Mouse (Mus musculus) liver, embryonic 11.5 days (tissue): ENCODE measurements around the gene D5Ertd577e. TPM values are rescaled to one million over a fixed set of nuclear protein-coding genes. Genes with fewer than 3 reads are reported as not detected.
"Not testable (repeated sequence)": the region's sequence is repeated elsewhere in the genome, so short reads cannot be mapped to it uniquely, and the experiment has no call there.

Experiments
- ATAC-seq: fragments of 200-750 bp; cut with Nextera tagmentation; replicated peaks from 2 replicates; pipeline ENCODE4 v1.8.0; 2017; ENCODE audit warnings: moderate number of reproducible peaks, mild to moderate bottlenecking, moderate TSS enrichment, moderate library complexity; ENCODE audit not compliant: low FRiP score
- DNase-seq: peaks from one replicate; pipeline ENCODE4 v3.0.0-alpha.2; 2017; ENCODE audit warnings: low spot score
- H3K27ac ChIP-seq: fragments of 300-500 bp; sonication (generic); 2 replicates; pipeline ENCODE4 v1.5.1; 2014; ENCODE audit warnings: mild to moderate bottlenecking, low read depth, low read length, control low read depth
- H3K27me3 ChIP-seq: fragments of 300-500 bp; sonication (generic); replicated peaks from 2 replicates; pipeline ENCODE4 v1.6.1; 2014; ENCODE audit warnings: low read length, mixed read lengths; ENCODE audit not compliant: control insufficient read depth, insufficient read depth
- H3K36me3 ChIP-seq: fragments of 300-500 bp; sonication (generic); 2 replicates; pipeline ENCODE4 v1.6.1; 2014; ENCODE audit warnings: mild to moderate bottlenecking, low read length, moderate library complexity, mixed read lengths; ENCODE audit not compliant: control insufficient read depth, insufficient read depth
- H3K4me1 ChIP-seq: fragments of 300-500 bp; sonication (generic); replicated peaks from 2 replicates; pipeline ENCODE4 v1.6.1; 2014; ENCODE audit warnings: low read length, mixed read lengths; ENCODE audit not compliant: control insufficient read depth, insufficient read depth
- H3K4me2 ChIP-seq: fragments of 300-500 bp; sonication (generic); 2 replicates; pipeline ENCODE4 v1.6.1; 2014; ENCODE audit warnings: mild to moderate bottlenecking, control low read depth, moderate library complexity
- H3K4me3 ChIP-seq: fragments of 300-500 bp; sonication (generic); 2 replicates; pipeline ENCODE4 v1.5.1; 2014; ENCODE audit warnings: low read depth, low read length, control low read depth
- H3K9ac ChIP-seq: fragments of 300-500 bp; sonication (generic); 2 replicates; pipeline ENCODE4 v1.6.1; 2014; ENCODE audit warnings: low read depth, low read length, control low read depth
- H3K9me3 ChIP-seq: fragments of 300-500 bp; sonication (generic); 2 replicates; pipeline ENCODE4 v1.6.1; 2016; ENCODE audit warnings: low read length, inconsistent platforms, mixed read lengths; ENCODE audit not compliant: control insufficient read depth
- WGBS: fragments of 180-500 bp; shearing (Covaris S2); extraction: QIAGEN DNeasy Blood & Tissue Kit; methylation state at CpG from one replicate; pipeline ENCODE4 v1.1.7; 2014; 5-methylcytosine and 5-hydroxymethylcytosine counted together
- polyA plus RNA-seq: library from polyadenylated mRNA; unstranded; fragments of >200 nt; fragmentation: Nextera tagmentation; extraction: Ambion mirVana; gene quantifications from 2 replicates; pipeline ENCODE4 v1.2.1, GENCODE M21; 2014

The D5Ertd577e gene
- not detected in 2 replicates for polyA plus RNA-seq

- H3K4me3 ChIP-seq = not testable (repeated sequence)
- whole genome bisulfite sequencing = 33% methylated on average over 1 of the region's 1 CpGs
Measured at GRCm38 (mm10) chr5:95456506-95456905, at the start of gene D5Ertd577e. Gene D5Ertd577e, plus strand, starts transcription at chr5:95456806.

GRCm38 (mm10) chr5:95510458-95510857 lies 53.9 kb downstream of the D5Ertd577e start, which contains the start of gene Gm3286:
Gene Gm3286, plus strand, starts transcription at chr5:95510758.
- not testable (repeated sequence) for H3K9ac ChIP-seq, H3K4me3 ChIP-seq, H3K4me2 ChIP-seq, H3K27ac ChIP-seq, DNase-seq, H3K27me3 ChIP-seq, H3K9me3 ChIP-seq, ATAC-seq, H3K4me1 ChIP-seq, H3K36me3 ChIP-seq

More at GRCm38 (mm10) chr5:95456506-95456905, at the start of gene D5Ertd577e:
- not testable (repeated sequence) for H3K9ac ChIP-seq, H3K4me2 ChIP-seq, DNase-seq, H3K27ac ChIP-seq, ATAC-seq, H3K27me3 ChIP-seq, H3K36me3 ChIP-seq, H3K9me3 ChIP-seq, H3K4me1 ChIP-seq

Other genes with a start within 250 kb of the D5Ertd577e start
- gene Gm10424, start 184.0 kb upstream of the D5Ertd577e start, polyA plus RNA-seq = not detected in 2 replicates
- gene Gm3259, start 150.9 kb upstream of the D5Ertd577e start, polyA plus RNA-seq = not detected in 2 replicates
- gene Gm3286, start 54.0 kb downstream of the D5Ertd577e start, polyA plus RNA-seq = not detected in 2 replicates
- not detected in 2 replicates for gene Gm7971, start 138.1 kb downstream of the D5Ertd577e start, polyA plus RNA-seq